Mouse (Mus musculus) E14TG2a.4 (cell line): ENCODE data around the gene Zfyve9.

Source experiments
- CTCF ChIP-seq: conservative IDR thresholded peaks from 2 replicates; pipeline ENCODE4 v1.5.1; 2014; ENCODE audit warnings: low read length
- NANOG ChIP-seq: IDR thresholded peaks from 2 replicates; pipeline ENCODE4 v1.6.1; 2014; ENCODE audit warnings: borderline replicate concordance, low read length, mixed read lengths
- POU5F1 ChIP-seq: IDR thresholded peaks from 2 replicates; pipeline ENCODE4 v1.6.1; 2014; ENCODE audit warnings: low read length, borderline replicate concordance

DNA sequence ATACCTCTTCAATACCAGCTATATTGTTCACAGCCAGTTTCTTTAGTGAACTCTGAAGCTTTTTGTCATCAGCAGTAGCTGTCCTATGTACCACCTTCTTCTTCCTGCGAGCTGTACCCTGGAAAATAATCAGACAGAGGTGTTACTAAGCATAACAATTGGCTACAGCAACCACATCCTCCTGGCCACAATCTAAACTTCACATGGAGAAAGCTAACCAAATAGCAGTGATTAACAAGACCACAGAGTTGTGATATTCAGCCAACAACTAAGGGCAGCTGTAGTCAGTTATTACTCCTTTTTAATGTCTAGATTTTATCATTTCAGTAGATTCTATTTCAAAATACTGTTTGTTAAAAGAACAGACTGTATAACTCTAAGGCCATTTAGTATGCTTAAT is 45.5 kb upstream of the Zfyve9 start:
- TF ChIP-seq CTCF, result no peak
- no peak for TF ChIP-seq NANOG
- TF ChIP-seq POU5F1, result no peak
